Mouse (Mus musculus): Measurements from ENCODE around the gene Adcy1.

DNA sequence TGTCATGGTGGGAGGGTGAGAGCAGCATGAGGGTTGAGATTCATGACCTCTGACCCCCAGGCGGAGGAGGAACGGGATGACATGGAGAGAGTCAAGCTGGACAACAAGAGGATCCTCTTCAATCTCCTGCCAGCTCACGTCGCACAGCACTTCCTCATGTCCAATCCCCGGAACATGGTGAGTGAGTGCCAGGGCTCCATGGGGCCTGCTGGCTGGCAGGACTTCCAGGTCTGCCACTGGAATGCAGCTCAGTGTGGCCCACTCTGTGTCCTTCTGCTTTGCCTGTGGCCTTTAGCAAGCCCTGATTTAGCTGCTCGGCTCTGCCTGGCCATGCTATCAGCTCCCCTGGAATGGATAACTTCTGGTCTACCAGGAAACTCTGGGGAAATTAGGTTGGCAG, 96.9 kb downstream of the Adcy1 start:
- TF ChIP-seq POLR2A (IDR thresholded peaks at IDR 0.05; ENCODE audit: insufficient read depth, low read depth, low read length), result no peak
- no peak for TF ChIP-seq CTCF (IDR thresholded peaks at IDR 0.05)

Data from heart, adult 2 months (tissue).